Mouse (Mus musculus) forebrain, embryonic 15.5 days (tissue): Measurements from ENCODE around the gene Gm21964. TPM values are rescaled to one million over a fixed set of nuclear protein-coding genes. Genes with fewer than 3 reads are reported as not detected.

Source experiments
- ATAC-seq: fragments of 200-750 bp; cut with Nextera tagmentation; replicated peaks from 2 replicates; pipeline ENCODE4 v1.8.0; 2017; ENCODE audit warnings: mild to moderate bottlenecking, moderate TSS enrichment, moderate library complexity
- H3K27ac ChIP-seq: fragments of 300-500 bp; sonication (generic); replicated peaks from 2 replicates; pipeline ENCODE4 v1.5.1; 2015; ENCODE audit warnings: mild to moderate bottlenecking, inconsistent platforms
- H3K27me3 ChIP-seq: fragments of 300-500 bp; sonication (generic); 2 replicates; pipeline ENCODE4 v1.6.1; 2015; ENCODE audit warnings: inconsistent platforms
- H3K36me3 ChIP-seq: fragments of 300-500 bp; sonication (generic); 2 replicates; pipeline ENCODE4 v1.6.1; 2015; ENCODE audit warnings: mild to moderate bottlenecking, inconsistent platforms
- H3K4me1 ChIP-seq: fragments of 300-500 bp; sonication (generic); 2 replicates; pipeline ENCODE4 v1.6.1; 2015; ENCODE audit warnings: inconsistent platforms
- H3K4me2 ChIP-seq: fragments of 300-500 bp; sonication (generic); replicated peaks from 2 replicates; pipeline ENCODE4 v1.6.1; 2015; ENCODE audit warnings: mild to moderate bottlenecking, inconsistent platforms
- H3K4me3 ChIP-seq: fragments of 300-500 bp; sonication (generic); 2 replicates; pipeline ENCODE4 v1.5.1; 2015; ENCODE audit warnings: mild to moderate bottlenecking, inconsistent platforms
- H3K9ac ChIP-seq: fragments of 300-500 bp; sonication (generic); replicated peaks from 2 replicates; pipeline ENCODE4 v1.6.1; 2015; ENCODE audit warnings: mild to moderate bottlenecking, inconsistent platforms
- H3K9me3 ChIP-seq: fragments of 300-500 bp; sonication (generic); 2 replicates; pipeline ENCODE4 v1.6.1; 2016; ENCODE audit warnings: inconsistent platforms
- WGBS: fragments of 180-500 bp; shearing (Covaris S2); methylation state at CpG from one replicate; pipeline ENCODE4 v1.1.7; 2015; ENCODE audit warnings: mixed read lengths; 5-methylcytosine and 5-hydroxymethylcytosine counted together
- polyA plus RNA-seq: library from polyadenylated mRNA; unstranded; fragments of >200 nt; fragmentation: Nextera tagmentation; extraction: Ambion mirVana; gene quantifications from 2 replicates; pipeline ENCODE4 v1.2.1, GENCODE M21; 2015

Gene Gm21964
- polyA plus RNA-seq, 1 experiment from 2014 or later: not detected

GRCm38 (mm10) chr8:110101676-110102075 is 669 bp downstream of the Gm21964 start:
- Histone ChIP-seq H3K4me3 (no peak overlapping the region), H3K9ac (no peak overlapping the region), H3K27me3 (no peaks in the 10 kb centered on the region), H3K27ac (no peak overlapping the region), H3K36me3 (no peaks in the 10 kb centered on the region), H3K4me1 (no peaks in the 10 kb centered on the region), H3K9me3 (no peaks in the 10 kb centered on the region), H3K4me2 (no peak overlapping the region)
- WGBS: 89% methylated on average over 15 of the region's 15 CpGs
- no peak for ATAC-seq

- H3K9me3 ChIP-seq: no peaks in the 10 kb centered on the region
- H3K36me3 ChIP-seq: no peaks in the 10 kb centered on the region
- no peak for ATAC-seq
- H3K27ac ChIP-seq: no peak within 1 kb of the TSS
- H3K9ac ChIP-seq: no peak within 1 kb of the TSS
- H3K4me3 ChIP-seq: no peak within 1 kb of the TSS
- H3K4me2 ChIP-seq: no peak within 1 kb of the TSS
- H3K27me3 ChIP-seq: no peaks in the 10 kb centered on the region
- no peaks in the 10 kb centered on the region for H3K4me1 ChIP-seq
- 87% methylated on average over 3 of the region's 3 CpGs for WGBS
Measured at GRCm38 (mm10) chr8:110102653-110103052, 1.6 kb downstream of the Gm21964 start, which contains the start of gene Gm17720. Gene Gm17720, minus strand, starts transcription at chr8:110102753.

- no peak for ATAC-seq
- no peak overlapping the region for H3K4me3 ChIP-seq
- no peak overlapping the region for H3K4me2 ChIP-seq
- no peak overlapping the region for H3K9ac ChIP-seq
- 44% methylated on average over 6 of the region's 6 CpGs for WGBS
- no peaks in the 10 kb centered on the region for H3K4me1 ChIP-seq
- H3K9me3 ChIP-seq: no peaks in the 10 kb centered on the region
- no peak overlapping the region for H3K27ac ChIP-seq
- H3K36me3 ChIP-seq: no peaks in the 10 kb centered on the region
- no peaks in the 10 kb centered on the region for H3K27me3 ChIP-seq
Measured at GRCm38 (mm10) chr8:110119715-110120114, 18.7 kb downstream of the Gm21964 start.

DNA sequence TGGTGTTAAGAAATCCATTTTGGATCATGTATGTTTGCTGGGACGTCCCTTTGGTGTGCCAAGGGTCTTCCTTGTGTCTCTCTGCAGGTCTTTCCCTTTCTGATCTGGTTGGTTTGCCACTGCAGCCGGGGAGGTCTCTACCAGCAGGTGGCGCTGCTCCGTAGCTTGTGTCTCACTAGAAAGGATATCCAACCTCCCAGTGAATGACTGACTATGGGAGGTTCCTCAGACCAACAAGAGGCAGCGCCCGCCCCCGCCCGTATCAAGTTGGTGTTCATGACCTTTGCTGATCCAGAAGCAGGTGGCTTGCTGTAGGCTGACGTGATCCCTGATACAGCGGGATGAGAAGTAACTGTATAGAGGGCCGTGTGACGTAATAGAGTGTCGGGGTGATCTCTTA is 29.5 kb downstream of the Gm21964 start:
- no peak overlapping the region for H3K9ac ChIP-seq
- ATAC-seq: peak; percentile 68; the same call in 1 of the 2 replicates
- 24% methylated on average over 13 of the region's 13 CpGs for WGBS

DNA sequence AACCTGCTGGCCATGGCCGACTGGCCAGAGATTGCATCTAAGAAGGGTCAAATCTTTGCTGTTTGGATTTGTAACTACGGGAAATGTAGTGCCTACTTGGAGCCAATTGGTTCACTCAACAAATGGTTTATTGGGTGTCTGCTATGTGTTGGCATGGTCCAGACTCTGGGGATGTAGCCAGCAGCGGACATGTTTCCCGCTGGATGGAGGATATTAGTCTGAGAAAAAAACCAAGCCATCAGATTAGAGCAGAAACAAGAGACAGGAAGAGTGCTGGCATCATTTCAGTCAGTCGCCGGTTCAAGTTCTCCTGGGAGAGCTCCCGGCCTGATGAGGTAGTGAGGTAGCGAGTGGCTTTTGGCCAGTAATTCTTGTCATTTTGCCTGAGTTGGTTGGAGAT is 33.2 kb downstream of the Gm21964 start:
- Histone ChIP-seq H3K9ac (no peak overlapping the region), H3K27ac (no peak overlapping the region), H3K4me3 (no peak overlapping the region), H3K27me3 (no peaks in the 10 kb centered on the region), H3K4me1 (peaks cover 2% of the 10 kb centered on the region; the same call in 1 of the 2 replicates), H3K36me3 (no peaks in the 10 kb centered on the region), H3K9me3 (no peaks in the 10 kb centered on the region), H3K4me2 (no peak overlapping the region)
- 87% methylated on average over 8 of the region's 8 CpGs for WGBS
- no peak for ATAC-seq

More for the DNA sequence above, 29.5 kb downstream of the Gm21964 start:
- Histone ChIP-seq H3K4me1 (peaks cover 2% of the 10 kb centered on the region; the same call in 1 of the 2 replicates), H3K9me3 (no peaks in the 10 kb centered on the region), H3K27me3 (no peaks in the 10 kb centered on the region), H3K27ac (no peak overlapping the region), H3K4me2 (peak overlapping the region; percentile 22; the same call in 1 of the 2 replicates), H3K36me3 (no peaks in the 10 kb centered on the region), H3K4me3 (no peak overlapping the region)

DNA sequence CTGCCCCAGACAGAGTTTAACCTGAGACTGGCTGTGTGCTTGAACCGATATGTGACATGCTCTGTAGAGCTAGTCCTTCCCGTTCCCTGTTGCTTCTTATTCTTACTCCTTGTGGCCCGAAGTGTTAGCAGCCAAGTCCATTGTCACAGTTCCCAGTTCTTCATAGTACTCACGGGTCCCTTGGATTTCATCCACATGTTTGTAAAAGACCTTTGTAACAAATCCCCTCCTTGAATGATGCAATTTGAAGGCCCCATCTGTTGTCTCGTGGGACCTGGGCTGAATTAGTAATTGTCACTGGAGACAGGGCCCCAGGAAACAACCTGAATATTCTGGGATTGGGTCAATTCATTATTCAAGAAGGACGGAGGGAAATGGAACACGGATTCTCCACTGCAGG is 34.5 kb downstream of the Gm21964 start:
- WGBS: 47% methylated on average over 7 of the region's 7 CpGs
- Histone ChIP-seq H3K9ac (no peak overlapping the region), H3K4me1 (peaks cover 2% of the 10 kb centered on the region; the same call in 1 of the 2 replicates), H3K9me3 (no peaks in the 10 kb centered on the region), H3K27me3 (no peaks in the 10 kb centered on the region), H3K4me2 (no peak overlapping the region), H3K27ac (no peak overlapping the region), H3K36me3 (no peaks in the 10 kb centered on the region), H3K4me3 (no peak overlapping the region)
- no peak for ATAC-seq

DNA sequence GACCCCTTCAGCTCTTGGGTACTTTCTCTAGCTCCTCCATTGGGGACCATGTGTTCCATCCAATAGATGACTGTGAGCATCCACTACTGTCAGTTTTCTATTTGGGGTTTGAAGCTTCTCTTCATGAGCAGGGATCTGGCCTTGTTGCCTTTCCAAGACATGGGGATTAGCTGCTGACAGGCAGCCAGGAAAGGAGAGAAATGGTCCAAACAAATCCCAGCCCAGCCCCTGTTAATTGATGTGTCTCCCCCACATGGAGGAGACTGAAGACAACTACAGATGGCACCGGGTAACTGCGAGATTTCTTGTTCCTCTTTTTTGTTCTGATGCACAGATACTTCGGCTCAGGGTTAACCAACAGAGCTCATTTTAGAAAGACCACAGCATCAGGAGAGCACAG is 39.1 kb downstream of the Gm21964 start:
- WGBS: 71% methylated on average over 3 of the region's 3 CpGs
- Histone ChIP-seq H3K27me3 (no peaks in the 10 kb centered on the region), H3K4me3 (no peak overlapping the region), H3K4me2 (no peak overlapping the region), H3K36me3 (no peaks in the 10 kb centered on the region), H3K9ac (no peak overlapping the region), H3K4me1 (no peaks in the 10 kb centered on the region), H3K9me3 (no peaks in the 10 kb centered on the region), H3K27ac (no peak overlapping the region)
- no peak for ATAC-seq

- Histone ChIP-seq H3K4me1 (no peaks in the 10 kb centered on the region), H3K4me3 (no peak overlapping the region), H3K9ac (no peak overlapping the region), H3K9me3 (no peaks in the 10 kb centered on the region), H3K27ac (no peak overlapping the region), H3K36me3 (no peaks in the 10 kb centered on the region), H3K27me3 (no peaks in the 10 kb centered on the region), H3K4me2 (no peak overlapping the region)
- no peak for ATAC-seq
- 68% methylated on average over 4 of the region's 4 CpGs for WGBS
Measured at GRCm38 (mm10) chr8:110140770-110141169, 39.8 kb downstream of the Gm21964 start.

DNA sequence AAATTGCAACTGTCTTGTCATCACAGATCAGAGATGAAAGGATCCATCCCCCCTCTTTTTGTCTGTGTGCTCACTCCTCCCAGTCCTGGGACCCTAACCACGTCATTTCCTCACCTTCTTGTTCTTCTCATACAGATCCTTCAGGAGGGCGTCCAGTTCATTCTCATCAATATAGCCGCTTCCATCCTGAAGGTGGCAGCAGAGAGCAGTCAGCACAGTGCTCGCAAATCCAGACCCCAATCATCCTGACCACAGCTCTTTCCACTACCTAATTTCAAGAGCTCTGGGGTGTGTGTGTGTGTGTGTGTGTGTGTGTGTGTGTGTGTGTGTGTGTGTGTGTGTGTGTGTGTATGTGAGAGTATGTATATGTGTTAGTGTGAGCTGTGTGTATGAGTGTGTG is 44.5 kb downstream of the Gm21964 start:
- no peak overlapping the region for H3K4me3 ChIP-seq
- no peaks in the 10 kb centered on the region for H3K9me3 ChIP-seq
- peak; percentile 53; the same call in 1 of the 2 replicates for ATAC-seq
- H3K36me3 ChIP-seq: no peaks in the 10 kb centered on the region
- no peak overlapping the region for H3K9ac ChIP-seq
- WGBS: 0% methylated on average over 4 of the region's 4 CpGs
- H3K27me3 ChIP-seq: no peaks in the 10 kb centered on the region
- no peaks in the 10 kb centered on the region for H3K4me1 ChIP-seq
- H3K4me2 ChIP-seq: no peak overlapping the region
- no peak overlapping the region for H3K27ac ChIP-seq

GRCm38 (mm10) chr8:110152951-110153350 is 51.9 kb downstream of the Gm21964 start:
- Histone ChIP-seq H3K4me3 (no peak overlapping the region), H3K36me3 (no peaks in the 10 kb centered on the region), H3K27me3 (no peaks in the 10 kb centered on the region), H3K27ac (no peak overlapping the region), H3K9ac (no peak overlapping the region), H3K4me2 (no peak overlapping the region), H3K9me3 (no peaks in the 10 kb centered on the region), H3K4me1 (no peaks in the 10 kb centered on the region)
- 73% methylated on average over 6 of the region's 6 CpGs for WGBS
- ATAC-seq: no peak

Other genes starting within 250 kb of the Gm21964 start
- gene Phlpp2, start 232.7 kb upstream of the Gm21964 start, polyA plus RNA-seq: 4.0 and 4.9 TPM in 2 replicates
- 2.0 and 2.2 TPM in 2 replicates for gene Marveld3, start 139.0 kb upstream of the Gm21964 start, polyA plus RNA-seq
- not detected in 2 replicates for gene Tat, start 110.8 kb upstream of the Gm21964 start, polyA plus RNA-seq
- not detected in 2 replicates for gene Chst4, start 61.5 kb upstream of the Gm21964 start, polyA plus RNA-seq
- gene Zfp612, start 21.5 kb upstream of the Gm21964 start, polyA plus RNA-seq: 21.7 and 22.6 TPM in 2 replicates
- gene Gm17720, start 1.5 kb downstream of the Gm21964 start, polyA plus RNA-seq: not detected in 2 replicates
- gene Calb2, start 67.0 kb downstream of the Gm21964 start, polyA plus RNA-seq: 79.6 and 85.9 TPM in 2 replicates
- gene Cmtr2, start 114.5 kb downstream of the Gm21964 start, polyA plus RNA-seq: 12.9 and 13.4 TPM in 2 replicates
- 0.43 and 0.55 TPM in 2 replicates for gene Hydin, start 165.8 kb downstream of the Gm21964 start, polyA plus RNA-seq